Mouse (Mus musculus) lung, embryonic 14.5 days (tissue): ENCODE measurements around the gene Cfap298. TPM values are rescaled to one million over a fixed set of nuclear protein-coding genes. Genes with fewer than 3 reads are reported as not detected.

Source experiments
- ATAC-seq: fragments of 200-750 bp; cut with Nextera tagmentation; 2 replicates; pipeline ENCODE4 v1.8.0; 2017; ENCODE audit warnings: mild to moderate bottlenecking, moderate TSS enrichment, moderate library complexity; ENCODE audit not compliant: insufficient read depth
- DNase-seq: peaks from one replicate; pipeline ENCODE4 v3.0.0-alpha.2; 2015
- H3K27ac ChIP-seq: fragments of 300-500 bp; sonication (generic); 2 replicates; pipeline ENCODE4 v1.5.1; 2014; ENCODE audit warnings: low read depth, mild to moderate bottlenecking, moderate library complexity
- H3K27me3 ChIP-seq: fragments of 300-500 bp; sonication (generic); 2 replicates; pipeline ENCODE4 v1.6.1; 2014; ENCODE audit warnings: low read length, control low read depth; ENCODE audit not compliant: insufficient read depth
- H3K36me3 ChIP-seq: fragments of 300-500 bp; sonication (generic); 2 replicates; pipeline ENCODE4 v1.6.1; 2014; ENCODE audit warnings: control low read depth; ENCODE audit not compliant: insufficient read depth
- H3K4me1 ChIP-seq: fragments of 300-500 bp; sonication (generic); 2 replicates; pipeline ENCODE4 v1.6.1; 2014; ENCODE audit warnings: antibody characterized with exemption, control low read depth; ENCODE audit not compliant: insufficient read depth
- H3K4me2 ChIP-seq: fragments of 300-500 bp; sonication (generic); 2 replicates; pipeline ENCODE4 v1.6.1; 2014; ENCODE audit warnings: mild to moderate bottlenecking
- H3K4me3 ChIP-seq: fragments of 300-500 bp; sonication (generic); 2 replicates; pipeline ENCODE4 v1.5.1; 2014; ENCODE audit warnings: low read depth, low read length
- H3K9ac ChIP-seq: fragments of 300-500 bp; sonication (generic); 2 replicates; pipeline ENCODE4 v1.6.1; 2014
- H3K9me3 ChIP-seq: fragments of 300-500 bp; sonication (generic); 2 replicates; pipeline ENCODE4 v1.6.1; 2016; ENCODE audit warnings: low read depth, low read length, control low read depth
- CTCF ChIP-seq: IDR thresholded peaks from 2 replicates; pipeline ENCODE4 v1.5.1; 2016; ENCODE audit warnings: antibody characterized with exemption, low read depth
- WGBS: fragments of 180-500 bp; shearing (Covaris S2); extraction: QIAGEN DNeasy Blood & Tissue Kit; methylation state at CpG from one replicate; pipeline ENCODE4 v1.1.7; 2014; 5-methylcytosine and 5-hydroxymethylcytosine counted together
- polyA plus RNA-seq: library from polyadenylated mRNA; unstranded; fragments of >200 nt; fragmentation: Nextera tagmentation; extraction: Ambion mirVana; gene quantifications from 2 replicates; pipeline ENCODE4 v1.2.1, GENCODE M21; 2014

The Cfap298 gene
- polyA plus RNA-seq, 1 experiment from 2014 or later, result 45.2 TPM

DNA sequence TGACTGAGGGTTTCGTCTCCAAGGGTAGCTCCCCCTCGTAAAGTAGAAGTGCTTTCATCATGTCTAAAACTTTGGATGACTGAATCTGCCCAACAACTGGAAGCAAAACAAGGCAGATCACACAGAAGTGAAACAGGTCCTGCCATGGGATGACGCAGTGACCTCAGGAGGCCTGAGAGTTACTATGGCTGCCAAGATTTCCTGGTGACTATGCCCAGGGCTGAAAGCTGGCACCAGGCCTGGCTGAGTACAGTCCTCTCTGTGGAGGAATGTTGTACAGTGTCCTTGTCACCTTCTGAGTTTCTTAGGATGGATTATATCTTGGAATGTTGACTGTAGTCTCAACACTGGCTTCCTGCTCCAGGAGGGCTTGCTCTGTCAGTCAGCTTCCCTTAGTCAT, 37.3 kb downstream of the Cfap298 start:
- no peak for TF ChIP-seq CTCF
- Histone ChIP-seq H3K4me1 (no peaks in the 10 kb centered on the region), H3K27ac (no peak overlapping the region), H3K36me3 (no peaks in the 10 kb centered on the region), H3K9me3 (no peaks in the 10 kb centered on the region), H3K4me2 (no peak overlapping the region), H3K27me3 (no peaks in the 10 kb centered on the region), H3K4me3 (no peak overlapping the region), H3K9ac (no peak overlapping the region)
- ATAC-seq (no peak), DNase-seq (no peak)
- 85% methylated on average over 3 of the region's 3 CpGs for WGBS

DNA sequence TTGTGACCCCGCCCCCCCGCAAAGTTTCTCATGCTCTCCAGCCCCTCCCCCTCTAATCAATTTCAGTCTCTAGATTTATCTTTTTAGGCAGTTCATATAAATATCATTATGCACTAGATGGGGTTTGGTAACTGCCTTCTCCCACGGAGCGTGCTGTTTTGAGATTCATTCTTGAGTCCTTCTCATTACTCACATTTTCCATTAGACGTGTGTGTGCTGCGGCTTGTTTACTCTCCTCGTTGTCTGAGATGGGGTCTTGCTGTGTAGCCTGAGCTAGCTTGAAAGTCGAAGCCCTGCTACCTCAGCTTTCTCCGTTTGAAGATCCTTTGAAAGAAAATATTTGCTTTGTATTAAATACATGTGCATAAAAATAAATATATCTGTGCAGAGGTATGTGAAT, 41.1 kb downstream of the Cfap298 start:
- DNase-seq, result peak; percentile 42

DNA sequence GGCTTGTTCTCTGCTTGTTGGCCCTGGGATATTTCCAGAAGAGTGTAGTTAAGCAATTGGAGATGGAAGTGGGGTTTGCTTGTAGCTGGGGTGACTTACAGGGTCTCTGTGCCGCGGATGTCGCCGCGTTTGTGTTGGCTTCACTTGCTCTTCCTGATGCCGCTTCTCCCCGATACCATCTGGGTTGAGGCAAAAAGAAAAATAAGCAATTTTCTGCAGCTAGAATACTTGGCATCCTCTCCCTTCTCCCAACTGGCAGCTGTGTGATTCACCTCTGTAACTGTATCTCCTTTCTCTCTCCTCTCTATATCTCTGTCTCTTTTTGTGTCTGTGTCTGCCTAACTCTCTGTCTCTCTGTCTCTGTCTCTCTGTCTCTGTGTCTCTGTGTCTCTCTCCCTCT, 41.9 kb downstream of the Cfap298 start:
- H3K27me3 ChIP-seq, result no peaks in the 10 kb centered on the region
- DNase-seq (no peak), ATAC-seq (no peak)
- H3K9me3 ChIP-seq, result no peaks in the 10 kb centered on the region
- WGBS, result 57% methylated on average over 7 of the region's 7 CpGs
- no peaks in the 10 kb centered on the region for H3K4me1 ChIP-seq
- no peak for TF ChIP-seq CTCF
- no peaks in the 10 kb centered on the region for H3K36me3 ChIP-seq
- H3K4me3 ChIP-seq, result no peak overlapping the region
- H3K4me2 ChIP-seq, result no peak overlapping the region
- no peak overlapping the region for H3K27ac ChIP-seq
- H3K9ac ChIP-seq, result no peak overlapping the region

More for the DNA sequence above, 41.1 kb downstream of the Cfap298 start:
- Histone ChIP-seq H3K4me3 (no peak overlapping the region), H3K9ac (no peak overlapping the region), H3K9me3 (no peaks in the 10 kb centered on the region), H3K4me1 (no peaks in the 10 kb centered on the region), H3K4me2 (no peak overlapping the region), H3K27ac (no peak overlapping the region), H3K36me3 (no peaks in the 10 kb centered on the region), H3K27me3 (no peaks in the 10 kb centered on the region)
- ATAC-seq, result no peak
- no peak for TF ChIP-seq CTCF
- WGBS, result 27% methylated on average over 9 of the region's 9 CpGs

DNA sequence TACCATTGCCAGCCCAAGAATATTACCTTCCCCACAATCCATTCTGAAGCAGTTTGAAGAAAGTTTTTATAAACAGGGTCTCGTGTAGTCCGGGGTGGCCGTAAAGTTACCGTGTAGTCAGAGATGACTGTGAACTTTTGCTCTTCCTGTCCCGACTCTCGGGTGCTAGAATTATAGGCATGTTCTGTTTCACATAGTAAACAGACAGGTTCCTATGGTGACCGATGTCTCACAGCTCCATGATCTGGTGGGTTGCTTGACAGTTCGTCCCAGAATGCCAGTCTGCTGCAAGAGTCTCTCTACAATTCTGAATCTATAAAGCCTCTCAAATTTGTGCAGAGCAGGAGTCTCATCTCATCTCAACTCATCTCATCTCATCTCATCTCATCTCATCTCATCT, 42.8 kb downstream of the Cfap298 start:
- Histone ChIP-seq H3K4me3 (no peak overlapping the region), H3K4me2 (peak overlapping the region; percentile 33; the same call in 1 of the 2 replicates)

DNA sequence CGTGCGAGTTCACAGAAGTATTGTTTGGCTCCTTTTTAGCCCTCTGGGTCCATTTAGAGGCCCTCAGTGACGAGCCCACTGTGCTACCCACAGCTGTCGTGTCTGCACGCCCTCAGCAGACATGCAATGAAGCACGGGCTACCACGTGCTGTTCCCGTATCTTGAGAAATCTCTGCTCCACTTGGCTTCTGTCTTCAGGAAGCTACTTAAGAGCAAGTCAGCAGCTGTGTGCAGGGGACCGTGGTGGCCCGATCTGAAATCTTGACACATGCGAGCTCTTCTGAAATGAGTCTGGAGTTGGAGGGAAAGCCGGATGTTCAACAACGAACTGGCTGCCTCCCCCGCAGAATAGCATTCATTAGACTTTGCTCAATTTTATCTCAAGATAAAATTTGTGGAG, 43.3 kb downstream of the Cfap298 start:
- no peak overlapping the region for H3K4me2 ChIP-seq

More for the DNA sequence above, 42.8 kb downstream of the Cfap298 start:
- DNase-seq (peak; percentile 55), ATAC-seq (peak; percentile 56; the same call in 1 of the 2 replicates)
- Histone ChIP-seq H3K27me3 (no peaks in the 10 kb centered on the region), H3K4me1 (no peaks in the 10 kb centered on the region), H3K9me3 (no peaks in the 10 kb centered on the region), H3K9ac (no peak overlapping the region), H3K27ac (no peak overlapping the region), H3K36me3 (no peaks in the 10 kb centered on the region)
- TF ChIP-seq CTCF, result no peak
- WGBS, result 14% methylated on average over 8 of the region's 8 CpGs

DNA sequence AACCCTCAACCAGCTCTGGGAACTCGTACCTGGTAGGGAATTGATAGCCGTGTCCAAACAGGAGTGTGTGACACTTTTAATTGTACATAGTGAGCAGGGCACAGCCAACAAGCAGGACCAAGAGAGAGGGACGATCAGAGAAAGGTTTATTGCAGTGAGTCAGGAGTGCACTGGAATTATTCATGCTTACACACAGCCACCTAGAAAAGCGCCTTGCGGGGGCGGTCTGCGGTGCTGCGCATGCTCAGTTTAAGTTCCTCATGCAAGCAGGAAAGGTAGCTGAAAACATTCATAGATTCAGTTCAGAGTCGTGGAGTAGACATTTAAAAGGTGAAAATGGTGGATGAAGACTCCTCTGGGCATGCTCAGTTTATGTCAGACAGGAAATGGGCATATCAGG, 44.2 kb downstream of the Cfap298 start:
- DNase-seq (no peak), ATAC-seq (no peak)
- Histone ChIP-seq H3K36me3 (no peaks in the 10 kb centered on the region), H3K27ac (no peak overlapping the region), H3K9ac (no peak overlapping the region), H3K9me3 (no peaks in the 10 kb centered on the region), H3K4me3 (no peak overlapping the region), H3K4me1 (no peaks in the 10 kb centered on the region; the same call in 1 of the 2 replicates), H3K4me2 (no peak overlapping the region), H3K27me3 (no peaks in the 10 kb centered on the region)
- 87% methylated on average over 9 of the region's 9 CpGs for WGBS
- TF ChIP-seq CTCF, result no peak

More for the DNA sequence above, 43.3 kb downstream of the Cfap298 start:
- no peaks in the 10 kb centered on the region for H3K4me1 ChIP-seq
- ATAC-seq (peak; percentile 50; the same call in 1 of the 2 replicates), DNase-seq (peak; percentile 72)
- H3K27me3 ChIP-seq, result no peaks in the 10 kb centered on the region
- no peak for TF ChIP-seq CTCF
- no peaks in the 10 kb centered on the region for H3K36me3 ChIP-seq
- no peak overlapping the region for H3K4me3 ChIP-seq
- no peak overlapping the region for H3K9ac ChIP-seq
- 32% methylated on average over 14 of the region's 14 CpGs for WGBS
- H3K27ac ChIP-seq, result no peak overlapping the region
- H3K9me3 ChIP-seq, result no peaks in the 10 kb centered on the region

DNA sequence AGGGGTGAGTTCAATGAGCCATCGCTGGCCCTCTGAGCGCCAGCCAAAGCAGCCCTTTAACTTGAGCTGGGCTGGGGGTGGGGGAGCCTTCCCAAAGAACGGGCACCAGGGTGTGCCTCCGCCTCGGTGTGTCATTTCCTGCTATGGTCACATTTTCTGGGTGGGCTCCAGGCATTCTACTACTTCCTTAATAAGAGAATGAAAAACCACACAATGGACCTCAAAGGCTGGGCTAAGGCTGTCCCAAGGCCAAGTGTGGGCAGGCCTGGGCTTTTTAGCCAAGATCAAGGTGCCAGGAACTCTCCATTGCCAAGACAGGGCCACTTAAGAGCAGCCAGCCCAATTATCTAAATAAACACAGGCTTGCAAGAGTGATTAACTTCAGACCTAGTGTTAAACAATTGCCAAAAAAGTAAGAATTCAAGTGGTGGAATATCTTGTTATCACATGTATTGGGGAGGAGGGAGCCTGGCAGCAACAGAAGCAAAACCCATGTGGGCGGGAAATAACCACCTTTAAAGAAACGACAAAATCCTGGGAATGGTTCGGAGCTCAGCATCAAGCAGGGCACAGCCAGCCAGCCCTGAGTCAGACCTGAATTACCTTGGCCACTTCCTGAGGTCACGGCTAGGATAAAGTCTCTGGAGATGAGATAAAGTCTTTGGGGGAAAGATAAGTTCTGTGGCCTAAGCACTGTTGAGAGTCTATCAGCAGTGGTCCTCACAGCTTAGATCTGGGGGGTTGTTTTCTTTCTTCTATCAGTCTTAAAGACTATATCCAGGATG, 48.9 kb downstream of the Cfap298 start:
- TF ChIP-seq CTCF, result no peak
- peak overlapping the region; percentile 39; the same call in 1 of the 2 replicates for H3K27ac ChIP-seq
- H3K9ac ChIP-seq, result no peak overlapping the region
- DNase-seq, result peak; percentile 62
- ATAC-seq, result peak; percentile 41; the same call in 1 of the 2 replicates
- H3K36me3 ChIP-seq, result no peaks in the 10 kb centered on the region
- peaks cover 4% of the 10 kb centered on the region for H3K4me1 ChIP-seq
- H3K4me2 ChIP-seq, result no peak overlapping the region
- H3K4me3 ChIP-seq, result no peak overlapping the region
- H3K9me3 ChIP-seq, result no peaks in the 10 kb centered on the region
- H3K27me3 ChIP-seq, result no peaks in the 10 kb centered on the region
- 41% methylated on average over 9 of the region's 9 CpGs for WGBS
